Mouse (Mus musculus) limb, embryonic 11.5 days (tissue): ENCODE results near the gene Chaf1a. TPM values are rescaled to one million over a fixed set of nuclear protein-coding genes. Genes with fewer than 3 reads are reported as not detected.
A peak's percentile ranks its signal among the peaks of the same experiment; 100 is the strongest.

ENCODE experiments used
- ATAC-seq: fragments of 200-750 bp; cut with Nextera tagmentation; 2 replicates; pipeline ENCODE4 v1.8.0; 2017; ENCODE audit warnings: low read depth; ENCODE audit not compliant: insufficient number of reproducible peaks, low FRiP score, low TSS enrichment
- DNase-seq: peaks from one replicate; pipeline ENCODE4 v3.0.0-alpha.2; 2015; ENCODE audit warnings: low spot score
- H3K27ac ChIP-seq: fragments of 300-500 bp; sonication (generic); replicated peaks from 2 replicates; pipeline ENCODE4 v1.5.1; 2014; ENCODE audit warnings: low read depth, mild to moderate bottlenecking, low read length
- H3K27me3 ChIP-seq: fragments of 300-500 bp; sonication (generic); 2 replicates; pipeline ENCODE4 v1.6.1; 2014; ENCODE audit warnings: mild to moderate bottlenecking, low read length, mixed read lengths; ENCODE audit not compliant: control insufficient read depth, insufficient read depth
- H3K36me3 ChIP-seq: fragments of 300-500 bp; sonication (generic); 2 replicates; pipeline ENCODE4 v1.6.1; 2014; ENCODE audit warnings: mild to moderate bottlenecking, low read length, moderate library complexity, mixed read lengths; ENCODE audit not compliant: control insufficient read depth, insufficient read depth
- H3K4me1 ChIP-seq: fragments of 300-500 bp; sonication (generic); 2 replicates; pipeline ENCODE4 v1.6.1; 2014; ENCODE audit warnings: low read length, mixed read lengths; ENCODE audit not compliant: control insufficient read depth, insufficient read depth
- H3K4me2 ChIP-seq: fragments of 300-500 bp; sonication (generic); 2 replicates; pipeline ENCODE4 v1.6.1; 2014; ENCODE audit warnings: low read depth, mild to moderate bottlenecking, moderate library complexity; ENCODE audit not compliant: severe bottlenecking
- H3K4me3 ChIP-seq: fragments of 300-500 bp; sonication (generic); 2 replicates; pipeline ENCODE4 v1.5.1; 2014; ENCODE audit warnings: low read depth, low read length
- H3K9ac ChIP-seq: fragments of 300-500 bp; sonication (generic); 2 replicates; pipeline ENCODE4 v1.6.1; 2014; ENCODE audit warnings: mild to moderate bottlenecking, low read length
- H3K9me3 ChIP-seq: fragments of 300-500 bp; sonication (generic); 2 replicates; pipeline ENCODE4 v1.6.1; 2016; ENCODE audit warnings: low read length; ENCODE audit not compliant: control insufficient read depth
- WGBS: fragments of 180-500 bp; shearing (Covaris S2); extraction: QIAGEN DNeasy Blood & Tissue Kit; methylation state at CpG from one replicate; pipeline ENCODE4 v1.1.7; 2014; 5-methylcytosine and 5-hydroxymethylcytosine counted together
- polyA plus RNA-seq: library from polyadenylated mRNA; unstranded; fragments of >200 nt; fragmentation: Nextera tagmentation; extraction: Ambion mirVana; gene quantifications from 2 replicates; pipeline ENCODE4 v1.2.1, GENCODE M21; 2014

The Chaf1a gene
- polyA plus RNA-seq, 1 experiment from 2014 or later, result 32.7 TPM

GRCm38 (mm10) chr17:56031431-56031830, 8.8 kb upstream of the Chaf1a start:
- H3K27ac ChIP-seq, result no peak overlapping the region
- H3K4me1 ChIP-seq, result peaks cover 8% of the 10 kb centered on the region; the same call in 1 of the 2 replicates
- 89% methylated on average over 7 of the region's 7 CpGs for WGBS
- DNase-seq, result no peak
- no peaks in the 10 kb centered on the region for H3K27me3 ChIP-seq
- H3K9ac ChIP-seq, result no peak overlapping the region
- no peaks in the 10 kb centered on the region for H3K9me3 ChIP-seq
- ATAC-seq, result no peak
- no peak overlapping the region for H3K4me3 ChIP-seq
- H3K36me3 ChIP-seq, result peaks cover 14% of the 10 kb centered on the region
- no peak overlapping the region for H3K4me2 ChIP-seq

- Histone ChIP-seq H3K9me3 (no peaks in the 10 kb centered on the region), H3K27ac (no peak overlapping the region), H3K9ac (no peak overlapping the region), H3K27me3 (no peaks in the 10 kb centered on the region), H3K4me1 (peaks cover 8% of the 10 kb centered on the region; the same call in 1 of the 2 replicates), H3K4me2 (no peak overlapping the region), H3K36me3 (peaks cover 14% of the 10 kb centered on the region), H3K4me3 (no peak overlapping the region)
- ATAC-seq (no peak), DNase-seq (no peak)
- 77% methylated on average over 6 of the region's 6 CpGs for WGBS
These were observed 8.0 kb upstream of the Chaf1a start for GRCm38 (mm10) chr17:56032127-56032733.

- Histone ChIP-seq H3K4me3 (no peak overlapping the region), H3K9ac (no peak overlapping the region), H3K27ac (no peak overlapping the region), H3K4me1 (peaks cover 8% of the 10 kb centered on the region; the same call in 1 of the 2 replicates), H3K27me3 (no peaks in the 10 kb centered on the region), H3K36me3 (peaks cover 14% of the 10 kb centered on the region), H3K9me3 (no peaks in the 10 kb centered on the region), H3K4me2 (no peak overlapping the region)
- ATAC-seq (no peak), DNase-seq (no peak)
- WGBS, result 79% methylated on average over 7 of the region's 7 CpGs
These were observed 7.4 kb upstream of the Chaf1a start for GRCm38 (mm10) chr17:56032831-56033230.

GRCm38 (mm10) chr17:56034040-56034725, 6.1 kb upstream of the Chaf1a start:
- H3K4me3 ChIP-seq, result no peak overlapping the region
- WGBS, result 91% methylated on average over 7 of the region's 7 CpGs
- H3K36me3 ChIP-seq, result peaks cover 14% of the 10 kb centered on the region
- no peak overlapping the region for H3K9ac ChIP-seq
- no peaks in the 10 kb centered on the region for H3K9me3 ChIP-seq
- no peak for ATAC-seq
- no peaks in the 10 kb centered on the region for H3K27me3 ChIP-seq
- no peak overlapping the region for H3K27ac ChIP-seq
- peaks cover 8% of the 10 kb centered on the region; the same call in 1 of the 2 replicates for H3K4me1 ChIP-seq
- DNase-seq, result no peak
- H3K4me2 ChIP-seq, result no peak overlapping the region

GRCm38 (mm10) chr17:56034726-56035100, 5.5 kb upstream of the Chaf1a start:
- DNase-seq, result no peak
- H3K4me3 ChIP-seq, result no peak overlapping the region
- 81% methylated on average over 6 of the region's 6 CpGs for WGBS
- no peak overlapping the region for H3K27ac ChIP-seq
- no peaks in the 10 kb centered on the region for H3K9me3 ChIP-seq
- peaks cover 10% of the 10 kb centered on the region for H3K36me3 ChIP-seq
- ATAC-seq, result no peak
- no peak overlapping the region for H3K4me2 ChIP-seq
- peaks cover 8% of the 10 kb centered on the region; the same call in 1 of the 2 replicates for H3K4me1 ChIP-seq
- no peak overlapping the region for H3K9ac ChIP-seq
- H3K27me3 ChIP-seq, result no peaks in the 10 kb centered on the region

- H3K36me3 ChIP-seq, result peaks cover 10% of the 10 kb centered on the region
- H3K27me3 ChIP-seq, result no peaks in the 10 kb centered on the region
- no peak for ATAC-seq
- DNase-seq, result no peak
- peak overlapping the region; percentile 81 for H3K4me3 ChIP-seq
- peak overlapping the region; percentile 48 for H3K4me2 ChIP-seq
- peak overlapping the region; percentile 22; the same call in 1 of the 2 replicates for H3K9ac ChIP-seq
- H3K27ac ChIP-seq, result no peak overlapping the region
- WGBS, result 88% methylated on average over 4 of the region's 4 CpGs
- peaks cover 8% of the 10 kb centered on the region; the same call in 1 of the 2 replicates for H3K4me1 ChIP-seq
- H3K9me3 ChIP-seq, result no peaks in the 10 kb centered on the region
These were observed 5.0 kb upstream of the Chaf1a start for GRCm38 (mm10) chr17:56035216-56035615.

- peak within 1 kb of the TSS; percentile 90 for H3K9ac ChIP-seq
- ATAC-seq (peak; percentile 89), DNase-seq (peak; percentile 99)
- WGBS, result under 1% methylated on average over 74 of the region's 74 CpGs
- peak within 1 kb of the TSS; percentile 48 for H3K4me2 ChIP-seq
- peaks cover 8% of the 10 kb centered on the region; the same call in 1 of the 2 replicates for H3K4me1 ChIP-seq
- H3K27ac ChIP-seq, result peak within 1 kb of the TSS; percentile 79
- H3K4me3 ChIP-seq, result peak within 1 kb of the TSS; percentile 81
- peaks cover 5% of the 10 kb centered on the region; the same call in 1 of the 2 replicates for H3K36me3 ChIP-seq
- no peaks in the 10 kb centered on the region for H3K9me3 ChIP-seq
- no peaks in the 10 kb centered on the region for H3K27me3 ChIP-seq
These were observed 3.9 kb upstream of the Chaf1a start, which contains the start of gene Sh3gl1 for GRCm38 (mm10) chr17:56036176-56036900. Sh3gl1 (minus strand) TSS chr17:56036635.

GRCm38 (mm10) chr17:56036901-56037287, 3.3 kb upstream of the Chaf1a start:
- ATAC-seq, result peak; percentile 5; the same call in 1 of the 2 replicates

More at GRCm38 (mm10) chr17:56036901-56037287, 3.3 kb upstream of the Chaf1a start:
- Histone ChIP-seq H3K36me3 (peaks cover 5% of the 10 kb centered on the region; the same call in 1 of the 2 replicates), H3K9ac (no peak overlapping the region), H3K4me2 (peak overlapping the region; percentile 23; the same call in 1 of the 2 replicates), H3K4me1 (peaks cover 8% of the 10 kb centered on the region; the same call in 1 of the 2 replicates), H3K27me3 (no peaks in the 10 kb centered on the region), H3K9me3 (no peaks in the 10 kb centered on the region), H3K27ac (no peak overlapping the region), H3K4me3 (peak overlapping the region; percentile 81; the same call in 1 of the 2 replicates)
- DNase-seq, result no peak
- WGBS, result 39% methylated on average over 13 of the region's 13 CpGs
